Mouse (Mus musculus) heart, embryonic 15.5 days (tissue): ENCODE data around the gene Ttc28. TPM values are rescaled to one million over a fixed set of nuclear protein-coding genes. Genes with fewer than 3 reads are reported as not detected.

ENCODE experiments used
- ATAC-seq: fragments of 200-750 bp; cut with Nextera tagmentation; replicated peaks from 2 replicates; pipeline ENCODE4 v1.8.0; 2017; ENCODE audit warnings: low read depth, moderate TSS enrichment; ENCODE audit not compliant: insufficient number of reproducible peaks, insufficient read depth, low FRiP score
- H3K27ac ChIP-seq: fragments of 300-500 bp; sonication (generic); 2 replicates; pipeline ENCODE4 v1.5.1; 2015; ENCODE audit warnings: mild to moderate bottlenecking, inconsistent platforms
- H3K27me3 ChIP-seq: fragments of 300-500 bp; sonication (generic); 2 replicates; pipeline ENCODE4 v1.6.1; 2015; ENCODE audit warnings: inconsistent platforms
- H3K36me3 ChIP-seq: fragments of 300-500 bp; sonication (generic); 2 replicates; pipeline ENCODE4 v1.6.1; 2015; ENCODE audit warnings: mild to moderate bottlenecking, inconsistent platforms
- H3K4me1 ChIP-seq: fragments of 300-500 bp; sonication (generic); replicated peaks from 2 replicates; pipeline ENCODE4 v1.6.1; 2015; ENCODE audit warnings: inconsistent platforms
- H3K4me2 ChIP-seq: fragments of 300-500 bp; sonication (generic); 2 replicates; pipeline ENCODE4 v1.6.1; 2015; ENCODE audit warnings: inconsistent platforms, mild to moderate bottlenecking, moderate library complexity
- H3K4me3 ChIP-seq: fragments of 300-500 bp; sonication (generic); 2 replicates; pipeline ENCODE4 v1.5.1; 2015; ENCODE audit warnings: mild to moderate bottlenecking, inconsistent platforms
- H3K9ac ChIP-seq: fragments of 300-500 bp; sonication (generic); 2 replicates; pipeline ENCODE4 v1.6.1; 2015; ENCODE audit warnings: mild to moderate bottlenecking, inconsistent platforms
- H3K9me3 ChIP-seq: fragments of 300-500 bp; sonication (generic); replicated peaks from 2 replicates; pipeline ENCODE4 v1.6.1; 2016; ENCODE audit warnings: inconsistent platforms
- WGBS: fragments of 180-500 bp; shearing (Covaris S2); methylation state at CpG from one replicate; pipeline ENCODE4 v1.1.7; 2015; ENCODE audit warnings: mixed read lengths; 5-methylcytosine and 5-hydroxymethylcytosine counted together
- polyA plus RNA-seq: library from polyadenylated mRNA; unstranded; fragments of >200 nt; fragmentation: Nextera tagmentation; extraction: Ambion mirVana; gene quantifications from 2 replicates; pipeline ENCODE4 v1.2.1, GENCODE M21; 2015

The Ttc28 gene
- polyA plus RNA-seq, 1 experiment from 2014 or later: 5.8 TPM

- no peak for ATAC-seq
- WGBS: 20% methylated on average over 8 of the region's 8 CpGs
- H3K36me3 ChIP-seq: no peaks in the 10 kb centered on the region
- peaks cover 27% of the 10 kb centered on the region for H3K4me1 ChIP-seq
- no peaks in the 10 kb centered on the region for H3K27me3 ChIP-seq
- H3K27ac ChIP-seq: 0 out of 2 replicates have a peak overlapping the region, but pooled peaks have one; percentile 35
- H3K9me3 ChIP-seq: no peaks in the 10 kb centered on the region
- H3K9ac ChIP-seq: no peak overlapping the region
- no peak overlapping the region for H3K4me2 ChIP-seq
- H3K4me3 ChIP-seq: no peak overlapping the region
Measured at GRCm38 (mm10) chr5:111011271-111011670, 131.7 kb downstream of the Ttc28 start.

- Histone ChIP-seq H3K9me3 (no peaks in the 10 kb centered on the region), H3K27me3 (no peaks in the 10 kb centered on the region), H3K4me2 (no peak overlapping the region), H3K27ac (no peak overlapping the region), H3K9ac (no peak overlapping the region), H3K4me3 (no peak overlapping the region), H3K36me3 (no peaks in the 10 kb centered on the region), H3K4me1 (peaks cover 19% of the 10 kb centered on the region)
- ATAC-seq: no peak
- 70% methylated on average over 11 of the region's 11 CpGs for WGBS
Measured at GRCm38 (mm10) chr5:111012064-111012463, 132.5 kb downstream of the Ttc28 start.

- WGBS: 79% methylated on average over 7 of the region's 7 CpGs
- Histone ChIP-seq H3K27me3 (no peaks in the 10 kb centered on the region), H3K9ac (no peak overlapping the region), H3K36me3 (no peaks in the 10 kb centered on the region), H3K4me3 (no peak overlapping the region), H3K27ac (no peak overlapping the region), H3K4me1 (peaks cover 15% of the 10 kb centered on the region), H3K9me3 (no peaks in the 10 kb centered on the region), H3K4me2 (no peak overlapping the region)
- ATAC-seq: no peak
Measured at GRCm38 (mm10) chr5:111012587-111012986, 133.0 kb downstream of the Ttc28 start.

DNA sequence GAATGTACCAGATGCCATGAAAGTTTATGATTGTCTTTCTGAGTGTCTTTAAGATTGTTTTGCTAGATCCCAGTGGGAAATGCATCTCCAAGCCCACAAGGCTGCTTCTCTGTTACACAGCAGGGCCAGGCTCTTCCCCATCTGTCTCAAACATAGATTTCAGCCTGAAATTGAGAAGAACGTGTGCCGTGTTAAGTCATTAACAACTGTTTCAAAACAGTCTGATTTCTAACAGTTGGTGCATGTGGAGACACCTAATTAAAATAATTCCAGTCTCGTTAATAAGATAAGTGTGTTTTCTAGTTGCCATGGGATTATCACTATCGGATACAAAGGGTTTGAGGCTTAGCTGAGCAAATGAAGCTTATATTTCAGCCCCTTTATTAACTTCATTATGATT, 135.4 kb downstream of the Ttc28 start:
- H3K9ac ChIP-seq: no peak overlapping the region
- no peak for ATAC-seq
- peaks cover 20% of the 10 kb centered on the region for H3K4me1 ChIP-seq
- no peaks in the 10 kb centered on the region for H3K9me3 ChIP-seq
- no peak overlapping the region for H3K4me3 ChIP-seq
- no peaks in the 10 kb centered on the region for H3K36me3 ChIP-seq
- no peak overlapping the region for H3K27ac ChIP-seq
- WGBS: 90% methylated on average over 4 of the region's 4 CpGs
- no peak overlapping the region for H3K4me2 ChIP-seq
- H3K27me3 ChIP-seq: no peaks in the 10 kb centered on the region

- 82% methylated on average over 4 of the region's 4 CpGs for WGBS
- H3K4me3 ChIP-seq: no peak overlapping the region
- H3K36me3 ChIP-seq: no peaks in the 10 kb centered on the region
- H3K9ac ChIP-seq: no peak overlapping the region
- ATAC-seq: no peak
- H3K27me3 ChIP-seq: no peaks in the 10 kb centered on the region
- peaks cover 6% of the 10 kb centered on the region; the same call in 1 of the 2 replicates for H3K4me1 ChIP-seq
- H3K4me2 ChIP-seq: no peak overlapping the region
- H3K27ac ChIP-seq: no peak overlapping the region
- H3K9me3 ChIP-seq: no peaks in the 10 kb centered on the region
Measured at GRCm38 (mm10) chr5:111017319-111017718, 137.7 kb downstream of the Ttc28 start.

GRCm38 (mm10) chr5:111022339-111022738, 142.7 kb downstream of the Ttc28 start:
- Histone ChIP-seq H3K36me3 (no peaks in the 10 kb centered on the region), H3K4me2 (no peak overlapping the region), H3K27ac (no peak overlapping the region), H3K27me3 (no peaks in the 10 kb centered on the region), H3K4me3 (no peak overlapping the region), H3K4me1 (peaks cover 31% of the 10 kb centered on the region), H3K9ac (no peak overlapping the region), H3K9me3 (no peaks in the 10 kb centered on the region)
- ATAC-seq: no peak
- WGBS: 78% methylated on average over 9 of the region's 9 CpGs

DNA sequence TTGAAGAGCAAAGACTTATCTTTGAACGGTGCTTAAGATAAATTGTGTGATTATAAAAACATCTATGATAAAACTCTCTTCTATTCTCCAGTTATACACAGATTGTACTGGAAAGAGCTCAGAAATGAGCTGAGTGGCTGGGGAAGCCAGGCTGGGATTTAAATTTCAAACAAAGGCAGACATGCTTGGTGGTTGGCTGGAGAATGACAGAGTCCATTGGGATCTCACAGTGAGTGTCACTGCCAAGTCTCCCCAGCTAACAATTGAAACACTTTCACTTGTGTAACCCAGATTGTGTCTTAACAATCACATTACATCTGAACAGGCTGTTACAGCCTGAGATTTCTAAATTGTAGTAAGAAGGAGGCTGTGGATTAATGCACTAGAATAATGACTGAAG, 143.3 kb downstream of the Ttc28 start:
- Histone ChIP-seq H3K4me1 (peaks cover 34% of the 10 kb centered on the region), H3K9me3 (no peaks in the 10 kb centered on the region)
- 40% methylated on average over 1 of the region's 1 CpGs for WGBS

GRCm38 (mm10) chr5:111024621-111025020, 145.0 kb downstream of the Ttc28 start:
- Histone ChIP-seq H3K9me3 (no peaks in the 10 kb centered on the region), H3K9ac (no peak overlapping the region), H3K4me1 (peaks cover 36% of the 10 kb centered on the region), H3K27me3 (no peaks in the 10 kb centered on the region), H3K36me3 (no peaks in the 10 kb centered on the region), H3K27ac (no peak overlapping the region), H3K4me3 (no peak overlapping the region), H3K4me2 (no peak overlapping the region)
- WGBS: 76% methylated on average over 13 of the region's 13 CpGs
- no peak for ATAC-seq

More for the DNA sequence above, 143.3 kb downstream of the Ttc28 start:
- Histone ChIP-seq H3K9ac (no peak overlapping the region), H3K36me3 (no peaks in the 10 kb centered on the region), H3K4me3 (no peak overlapping the region), H3K27me3 (no peaks in the 10 kb centered on the region), H3K27ac (no peak overlapping the region), H3K4me2 (no peak overlapping the region)
- ATAC-seq: no peak

DNA sequence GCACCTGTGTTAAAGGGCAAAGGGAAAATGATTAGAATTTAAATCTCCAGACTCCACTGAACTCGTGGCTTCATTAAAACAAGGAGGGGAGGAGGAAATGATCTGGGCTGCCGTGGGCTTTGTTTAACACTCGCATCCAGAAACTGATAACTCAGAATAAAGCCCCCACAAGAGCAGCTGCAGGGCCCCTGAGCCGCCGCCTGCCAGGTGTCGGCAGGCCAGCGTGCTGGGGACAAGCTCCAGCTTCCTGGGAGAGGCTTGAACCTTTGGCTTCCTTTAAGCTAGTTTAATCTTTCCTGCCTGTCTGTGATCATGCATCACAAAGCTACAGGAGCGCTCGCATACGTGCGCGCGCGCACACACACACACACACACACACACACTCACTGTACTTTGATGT, 145.9 kb downstream of the Ttc28 start:
- ATAC-seq: no peak
- no peaks in the 10 kb centered on the region for H3K36me3 ChIP-seq
- no peak overlapping the region for H3K27ac ChIP-seq
- H3K9me3 ChIP-seq: no peaks in the 10 kb centered on the region
- H3K4me2 ChIP-seq: no peak overlapping the region
- H3K4me3 ChIP-seq: no peak overlapping the region
- H3K4me1 ChIP-seq: peaks cover 33% of the 10 kb centered on the region
- H3K9ac ChIP-seq: no peak overlapping the region
- H3K27me3 ChIP-seq: no peaks in the 10 kb centered on the region
- WGBS: 46% methylated on average over 14 of the region's 14 CpGs

GRCm38 (mm10) chr5:111026209-111026608, 146.6 kb downstream of the Ttc28 start:
- H3K36me3 ChIP-seq: no peaks in the 10 kb centered on the region
- no peak overlapping the region for H3K4me2 ChIP-seq
- no peaks in the 10 kb centered on the region for H3K27me3 ChIP-seq
- no peak for ATAC-seq
- H3K9me3 ChIP-seq: no peaks in the 10 kb centered on the region
- H3K4me3 ChIP-seq: no peak overlapping the region
- no peak overlapping the region for H3K9ac ChIP-seq
- no peak overlapping the region for H3K27ac ChIP-seq
- peaks cover 33% of the 10 kb centered on the region for H3K4me1 ChIP-seq
- WGBS: 48% methylated on average over 8 of the region's 8 CpGs

DNA sequence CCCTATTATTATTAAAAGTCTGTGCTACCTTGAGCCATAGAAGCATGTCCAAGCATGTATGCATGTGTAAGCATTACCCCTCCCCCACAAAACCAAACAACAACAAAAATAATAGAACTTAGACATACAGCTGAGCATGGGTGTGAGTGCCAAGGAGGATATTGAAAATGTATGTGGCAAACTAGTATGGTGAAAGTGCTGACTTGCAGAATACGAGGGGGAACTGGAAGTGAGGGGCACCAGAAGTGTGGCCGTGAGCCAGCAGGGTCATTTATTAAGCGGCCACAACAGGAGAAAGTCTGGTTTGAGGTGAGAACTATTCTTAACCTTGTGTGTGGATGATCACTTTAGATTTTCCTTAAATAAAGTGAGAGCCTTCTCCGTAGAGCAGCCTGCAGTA, 148.7 kb downstream of the Ttc28 start:
- no peak overlapping the region for H3K27ac ChIP-seq
- H3K9me3 ChIP-seq: no peaks in the 10 kb centered on the region
- no peaks in the 10 kb centered on the region for H3K27me3 ChIP-seq
- ATAC-seq: no peak
- H3K9ac ChIP-seq: no peak overlapping the region
- peaks cover 25% of the 10 kb centered on the region for H3K4me1 ChIP-seq
- H3K36me3 ChIP-seq: no peaks in the 10 kb centered on the region
- no peak overlapping the region for H3K4me3 ChIP-seq
- WGBS: 59% methylated on average over 4 of the region's 4 CpGs
- H3K4me2 ChIP-seq: no peak overlapping the region

- Histone ChIP-seq H3K4me2 (no peak overlapping the region), H3K27me3 (no peaks in the 10 kb centered on the region), H3K36me3 (no peaks in the 10 kb centered on the region), H3K4me3 (no peak overlapping the region), H3K9me3 (no peaks in the 10 kb centered on the region), H3K9ac (no peak overlapping the region), H3K4me1 (peaks cover 25% of the 10 kb centered on the region), H3K27ac (0 out of 2 replicates have a peak overlapping the region, but pooled peaks have one; percentile 8)
- WGBS: 82% methylated on average over 9 of the region's 9 CpGs
- no peak for ATAC-seq
Measured at GRCm38 (mm10) chr5:111028952-111029351, 149.3 kb downstream of the Ttc28 start.
